Mouse (Mus musculus) embryonic fibroblast, embryonic 13.5 days (primary cell): ENCODE results near the gene Cfc1.

Experiments used
- CTCF ChIP-seq: IDR thresholded peaks from 2 replicates; pipeline ENCODE4 v1.5.1; 2011; ENCODE audit warnings: mild to moderate bottlenecking, control low read depth, low read length, moderate library complexity, borderline replicate concordance; ENCODE audit not compliant: insufficient read depth
- POLR2A ChIP-seq: IDR thresholded peaks from 2 replicates; pipeline ENCODE4 v1.6.1; 2011; ENCODE audit warnings: low read depth, mild to moderate bottlenecking, control low read depth, low read length, moderate library complexity

- TF ChIP-seq CTCF = no peak
- TF ChIP-seq POLR2A = no peak
These were observed 36.0 kb downstream of the Cfc1 start for GRCm38 (mm10) chr1:34571431-34571830.
